Mouse (Mus musculus) adrenal gland, postnatal 10 days (tissue): ENCODE data around the gene Cnot8. TPM values are rescaled to one million over a fixed set of nuclear protein-coding genes. Genes with fewer than 3 reads are reported as not detected.

Source experiments
- DNase-seq: peaks from one replicate; pipeline ENCODE4 v3.0.0; 2021; ENCODE audit warnings: mixed read lengths
- total RNA-seq, 2 experiments: library from RNA; stranded (reverse); gene quantifications; 2 replicates each; pipeline ENCODE4 v1.2.3; 2021

Cnot8 gene
- total RNA-seq, 2 experiments from 2014 or later: 42.9 to 49.3 TPM

DNA sequence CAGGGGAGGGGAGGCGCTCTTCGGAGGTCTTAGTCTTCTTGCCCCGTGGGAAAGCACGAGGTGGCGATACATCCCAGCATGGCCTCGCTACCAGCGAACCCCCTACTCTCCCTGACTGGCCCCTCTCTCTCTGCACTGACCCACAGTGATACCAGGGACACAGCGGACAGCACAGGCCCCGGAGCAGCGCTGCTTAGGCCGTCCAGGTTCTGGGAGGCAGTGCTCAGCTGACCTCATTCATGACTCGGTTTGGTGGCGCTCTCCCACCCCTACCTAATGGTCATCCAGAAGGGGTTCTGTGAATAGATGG, 654 bp upstream of the Cnot8 start:
- no peak for DNase-seq

DNA sequence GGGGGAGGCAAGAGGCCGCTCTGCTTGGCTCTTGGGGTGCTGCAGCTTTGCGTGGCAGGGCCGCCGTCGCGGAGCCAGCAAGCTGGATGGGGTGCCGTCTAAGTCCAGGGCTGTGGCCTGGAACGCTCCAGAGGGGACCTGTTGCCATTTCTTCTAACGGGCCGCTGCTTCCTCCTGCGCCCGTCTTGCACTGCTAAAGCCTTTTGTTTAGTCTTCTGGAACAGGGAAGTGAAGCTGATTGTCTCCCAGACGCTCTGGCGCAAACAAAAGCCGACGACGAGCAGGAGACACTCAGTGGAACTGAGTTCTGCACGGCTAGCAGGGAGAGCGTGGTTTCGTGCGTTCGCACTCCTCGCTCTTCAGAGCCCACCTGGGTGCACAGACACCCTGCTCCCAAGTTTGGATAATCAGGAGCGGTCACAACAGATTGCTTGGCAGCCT, 418 bp downstream of the Cnot8 start:
- no peak for DNase-seq

DNA sequence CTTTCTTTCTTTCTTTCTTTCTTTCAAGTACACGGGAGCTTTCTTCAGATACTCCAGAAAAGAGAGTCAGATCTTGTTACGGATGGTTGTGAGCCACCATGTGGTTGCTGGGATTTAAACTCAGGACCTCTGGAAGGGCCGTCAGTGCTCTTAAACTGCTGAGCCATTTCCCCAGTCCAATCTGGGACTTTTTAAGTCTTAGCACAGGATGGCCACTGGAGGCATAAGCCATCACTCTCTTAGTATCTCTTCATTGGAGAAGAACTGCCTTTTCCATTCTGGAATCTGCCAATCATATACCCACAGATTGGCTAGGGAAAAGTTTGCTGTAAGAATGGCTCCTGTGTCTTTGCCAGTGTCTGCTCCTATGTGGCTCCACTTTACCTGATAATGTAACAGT, 3.1 kb downstream of the Cnot8 start:
- no peak for DNase-seq

DNA sequence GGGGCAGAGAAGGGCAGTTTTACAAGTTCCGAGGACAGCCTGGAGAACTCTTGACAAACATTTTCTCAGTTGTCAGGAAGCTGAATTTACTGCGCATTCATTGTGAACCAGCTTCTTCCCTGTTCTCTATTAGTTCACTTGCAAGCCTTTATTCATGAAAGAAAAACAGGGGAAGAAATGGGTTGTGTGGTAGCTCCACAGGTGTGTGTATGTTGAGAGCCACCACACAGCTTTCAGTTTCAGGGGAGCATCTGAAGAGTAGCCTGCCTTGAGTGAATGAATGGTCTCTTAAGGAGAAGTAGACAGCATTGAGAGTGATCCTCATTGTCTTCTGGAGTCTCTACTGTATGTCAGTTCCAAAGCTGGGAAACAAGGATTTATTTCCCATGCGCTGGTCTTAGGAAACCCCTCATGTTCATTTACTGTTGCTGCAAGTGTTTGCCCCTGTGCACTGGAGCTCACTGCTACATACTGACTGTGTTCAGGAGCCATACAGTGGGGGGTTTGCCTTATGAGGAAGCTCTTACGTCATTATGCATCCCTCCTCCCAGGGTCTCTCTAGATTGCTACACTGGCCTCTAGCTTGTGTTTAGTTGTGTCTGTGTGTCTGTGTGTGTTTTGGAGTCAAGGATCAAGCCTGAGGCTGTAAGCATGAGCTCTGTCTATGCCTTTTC, 3.8 kb downstream of the Cnot8 start:
- DNase-seq: no peak

DNA sequence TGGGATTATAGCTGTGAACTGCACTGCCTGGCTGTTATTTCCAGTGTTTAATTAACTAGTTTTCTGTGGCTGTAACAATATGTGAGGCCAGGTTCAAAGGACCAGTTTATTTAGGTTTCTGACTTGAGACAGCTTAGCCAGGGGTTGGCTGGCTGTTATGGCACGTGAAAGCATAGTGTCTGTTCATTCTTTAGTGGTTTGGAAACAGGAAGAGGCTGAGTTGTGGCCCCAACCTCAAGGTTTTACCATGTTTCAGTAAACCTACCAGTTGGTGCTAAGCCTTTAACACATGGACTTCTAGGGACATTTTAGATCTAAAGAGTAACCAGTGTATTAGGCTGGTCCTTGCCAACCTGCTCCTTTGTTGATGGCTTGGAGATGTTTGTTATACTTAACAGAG, 12.6 kb downstream of the Cnot8 start:
- DNase-seq: no peak

DNA sequence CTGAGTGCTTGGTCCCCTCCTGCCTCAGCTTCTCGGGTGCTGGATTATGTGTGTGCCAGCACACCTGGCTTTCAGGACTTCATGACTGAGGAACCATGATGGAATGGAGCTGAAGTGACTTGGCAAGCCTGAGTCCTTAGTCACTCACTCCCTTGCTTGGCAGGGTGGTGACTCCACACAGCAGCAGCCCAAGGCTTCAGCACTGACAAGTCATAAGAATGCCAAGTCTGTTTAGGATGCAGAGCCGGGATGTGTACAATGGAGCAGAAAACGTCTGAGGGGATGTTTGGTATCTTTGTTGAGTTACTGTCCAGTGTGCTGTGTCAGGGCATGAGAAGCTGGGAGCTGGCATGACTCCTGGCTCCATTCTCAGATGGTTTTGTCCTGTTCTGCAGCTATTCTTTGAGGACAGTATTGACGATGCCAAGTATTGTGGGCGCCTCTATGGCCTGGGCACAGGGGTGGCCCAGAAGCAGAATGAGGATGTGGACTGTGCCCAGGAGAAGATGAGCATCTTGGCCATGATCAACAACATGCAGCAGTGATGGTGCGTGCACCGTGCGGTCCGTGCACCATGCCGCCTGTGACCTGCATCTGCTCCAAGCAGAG, 13.2 kb downstream of the Cnot8 start:
- no peak for DNase-seq

DNA sequence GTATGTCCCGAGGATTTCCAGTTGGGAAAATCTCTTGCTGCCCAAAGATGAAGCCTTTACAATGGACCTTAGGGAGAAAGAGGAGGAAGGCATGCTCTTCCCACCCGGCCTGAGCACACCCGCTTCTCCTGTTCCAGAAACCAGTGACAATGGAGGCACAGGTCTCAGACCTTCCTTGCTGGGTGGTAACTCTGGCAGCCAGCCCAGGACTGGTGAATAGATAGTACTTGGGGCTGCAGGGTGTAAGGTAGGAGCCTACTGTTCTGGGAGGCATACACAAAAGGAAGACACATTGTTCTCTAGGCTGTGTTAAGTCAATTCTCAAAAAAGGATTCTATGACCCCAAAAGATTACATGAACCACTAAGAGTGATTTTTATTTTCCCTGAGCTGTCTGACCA, 16.7 kb downstream of the Cnot8 start:
- DNase-seq: no peak

DNA sequence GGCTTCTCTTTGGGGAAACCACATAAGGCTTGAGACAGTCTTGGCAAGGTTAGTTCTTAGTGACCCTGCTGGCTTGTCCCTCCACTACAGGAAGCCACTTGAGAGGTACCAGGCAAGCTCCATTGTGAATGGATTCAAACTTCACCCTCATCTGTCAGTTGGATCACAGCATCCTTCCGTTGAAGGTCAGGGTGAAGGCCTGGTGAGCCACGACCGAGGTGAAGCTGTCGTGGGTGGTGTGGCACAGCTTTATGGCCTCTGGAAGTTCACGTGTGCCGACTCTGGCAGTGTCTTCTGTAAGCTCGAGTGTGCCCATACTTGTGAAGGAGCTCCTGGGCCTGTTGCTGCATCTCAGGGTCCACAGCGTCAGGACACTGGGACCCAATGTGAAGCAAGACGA, 17.4 kb downstream of the Cnot8 start:
- no peak for DNase-seq

DNA sequence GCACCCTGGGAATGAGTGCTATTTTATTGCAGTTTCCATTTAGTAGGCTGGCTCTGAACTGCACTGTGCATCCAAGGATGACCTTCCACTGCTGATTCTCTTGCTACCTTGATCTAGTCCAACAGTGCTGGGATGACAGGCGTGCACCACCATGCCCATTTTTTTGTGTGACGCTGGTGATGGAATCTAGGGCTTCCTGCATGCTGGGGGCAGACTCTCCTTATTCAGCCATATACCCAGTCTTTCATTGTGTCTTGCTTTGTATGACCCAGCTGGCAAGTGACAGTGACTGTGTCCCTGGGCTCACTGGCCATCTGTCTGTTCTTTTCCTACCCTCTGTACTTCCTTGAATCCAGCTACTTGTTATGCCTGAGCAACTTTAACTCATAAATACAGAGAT, 19.8 kb downstream of the Cnot8 start:
- no peak for DNase-seq

DNA sequence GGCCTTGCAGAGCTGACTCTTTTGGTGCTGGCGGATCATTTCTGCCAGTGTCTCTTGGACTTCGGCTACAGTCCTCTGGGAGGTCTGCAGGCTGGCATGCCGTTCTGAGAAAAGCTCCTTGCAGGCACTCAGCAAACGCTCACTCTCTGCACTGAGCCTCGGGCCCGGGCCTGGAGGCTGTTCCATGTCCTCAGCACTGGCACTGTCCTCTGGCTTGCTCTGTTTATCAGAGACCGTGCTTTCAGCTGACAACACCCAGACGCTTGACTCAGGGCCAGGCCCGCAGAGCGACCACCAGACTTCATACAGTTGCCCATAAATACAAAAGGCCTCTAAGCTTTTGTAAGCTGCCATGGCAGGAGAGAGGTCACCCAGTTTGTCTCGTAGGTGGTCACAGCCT, 21.1 kb downstream of the Cnot8 start:
- DNase-seq: peak; percentile 40

DNA sequence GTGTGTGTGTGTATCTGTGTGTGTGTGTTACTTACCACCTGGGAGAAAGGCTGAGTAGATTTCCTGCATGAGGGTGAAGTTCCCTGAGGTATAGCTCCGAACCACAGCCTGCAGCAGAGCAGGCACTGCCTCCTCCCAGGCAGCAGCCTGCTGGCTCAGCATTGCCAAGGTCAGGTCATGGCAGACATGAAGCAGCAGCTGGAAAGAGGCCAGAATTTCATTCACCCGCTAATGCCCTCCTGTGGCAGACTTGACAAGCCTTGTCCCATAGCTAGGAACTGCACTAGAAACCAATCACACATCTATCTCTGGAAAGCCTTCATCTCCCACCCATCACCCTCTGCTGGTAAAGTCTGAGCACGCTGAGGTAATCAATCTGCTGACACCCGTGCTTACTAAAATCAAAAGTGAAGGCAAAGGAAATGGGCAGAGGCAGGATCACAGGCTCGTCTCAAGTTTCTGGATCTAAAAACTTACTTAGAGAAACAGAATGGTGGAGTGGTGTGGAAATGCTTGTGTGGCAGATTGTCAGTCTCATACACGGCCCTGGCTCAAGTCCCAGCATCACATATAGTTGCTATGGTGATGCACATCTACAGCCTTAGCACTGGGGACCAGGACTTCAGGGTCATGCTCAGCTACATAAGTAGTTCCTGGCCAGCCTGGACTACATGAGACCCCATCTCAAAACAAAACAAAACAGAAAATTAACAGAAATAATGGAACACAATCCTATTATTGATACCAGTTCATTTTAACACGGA, 22.6 kb downstream of the Cnot8 start:
- peak; percentile 90 for DNase-seq

DNA sequence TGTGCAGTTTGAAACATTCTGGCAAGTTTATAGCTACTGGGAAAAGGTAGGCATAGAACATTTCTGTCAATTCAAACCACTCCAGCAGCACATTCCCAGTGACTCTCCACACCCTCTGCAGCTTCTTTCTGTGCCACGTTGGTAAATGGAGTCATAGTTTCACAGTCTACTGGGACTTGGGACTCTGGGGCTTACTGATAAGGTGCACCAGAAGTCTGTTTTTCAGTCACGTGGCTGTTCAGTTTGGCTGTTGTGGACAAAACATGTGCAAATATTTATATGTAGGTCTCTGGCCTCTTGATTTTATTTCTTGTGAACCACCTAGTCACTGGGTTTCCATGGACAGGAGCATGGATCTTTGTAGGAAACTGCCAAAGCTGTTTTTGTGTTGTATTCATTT, 23.6 kb downstream of the Cnot8 start:
- no peak for DNase-seq

DNA sequence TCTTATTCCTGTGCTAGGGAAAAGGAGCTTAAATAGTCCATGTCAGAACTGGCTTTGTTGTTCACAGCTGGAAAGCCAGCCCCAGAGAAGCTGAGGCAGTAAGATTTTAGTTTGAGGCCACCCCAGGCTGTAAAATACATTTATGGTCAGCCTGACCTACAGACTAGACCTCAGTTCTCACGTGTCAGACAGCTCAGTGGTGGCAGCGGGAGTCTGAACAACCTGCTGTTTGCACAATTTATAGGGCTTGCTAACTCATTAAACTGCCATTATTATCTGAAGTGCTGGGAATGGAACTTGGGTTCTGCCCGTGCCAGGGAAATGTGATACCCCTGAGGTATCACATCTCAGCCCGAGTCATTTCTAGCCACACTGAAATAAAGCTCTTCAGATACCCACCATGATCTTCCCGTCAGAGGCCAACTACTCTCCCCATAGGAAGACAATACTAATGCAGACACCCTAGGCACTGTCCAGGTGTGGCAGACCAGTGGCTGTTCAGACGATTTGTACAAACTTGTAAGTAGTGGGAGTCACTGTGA, 25.4 kb downstream of the Cnot8 start:
- DNase-seq: no peak

DNA sequence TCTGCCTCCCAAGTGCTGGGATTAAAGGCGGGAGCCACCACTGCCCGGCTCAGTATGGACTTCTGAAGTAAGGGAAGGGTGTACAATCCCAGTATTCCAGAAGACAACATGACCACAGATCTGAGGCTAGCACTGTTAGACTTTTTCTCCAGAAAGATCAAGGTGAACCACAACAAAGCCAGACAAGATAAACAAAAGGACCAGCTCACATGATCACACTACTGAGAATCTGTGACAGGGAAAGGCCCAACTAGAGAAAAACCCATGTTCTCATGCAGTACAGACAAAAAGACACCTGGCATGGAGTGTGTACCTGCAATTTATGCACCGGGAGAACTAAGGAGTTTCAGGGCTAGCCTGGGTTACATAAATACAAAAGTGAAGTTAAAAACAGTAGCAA, 28.1 kb downstream of the Cnot8 start:
- DNase-seq: no peak

DNA sequence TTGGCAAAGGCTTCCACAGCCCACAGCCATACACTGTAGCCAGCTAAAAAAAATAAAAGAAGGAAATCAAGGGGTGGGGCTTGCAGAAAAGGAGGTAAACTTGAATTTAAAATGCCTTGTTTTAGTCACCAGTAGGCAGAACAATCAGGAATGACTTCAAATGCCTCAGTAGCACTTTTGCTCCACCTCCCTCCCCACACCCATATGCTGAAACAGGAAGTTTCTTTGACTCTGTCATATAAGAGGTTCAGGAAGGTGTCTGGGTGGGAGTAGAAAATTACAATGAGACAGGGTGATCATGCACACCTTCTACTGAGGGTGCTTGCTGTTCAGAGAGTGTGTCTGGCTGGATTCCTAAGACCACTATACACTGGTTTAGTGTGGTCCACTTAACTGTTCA, 30.9 kb downstream of the Cnot8 start:
- DNase-seq: no peak

DNA sequence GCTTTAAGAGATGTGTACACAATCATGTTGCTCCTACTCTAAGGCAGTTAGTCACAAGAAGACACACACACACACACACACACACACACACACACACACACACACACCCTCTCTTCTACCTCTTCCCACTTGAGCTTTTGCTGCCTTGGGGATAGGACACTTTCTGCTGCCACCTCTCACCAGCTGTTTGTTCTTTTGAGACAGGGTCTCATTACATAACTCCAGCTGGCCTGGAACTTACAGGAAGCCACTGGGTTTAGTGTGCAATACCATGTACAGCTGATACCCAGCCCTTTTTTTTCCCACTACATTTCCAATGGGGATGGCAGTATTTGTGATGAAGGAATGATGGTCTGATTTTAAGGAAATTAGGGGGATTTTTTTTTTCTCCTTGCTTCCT, 31.3 kb downstream of the Cnot8 start:
- DNase-seq: no peak

DNA sequence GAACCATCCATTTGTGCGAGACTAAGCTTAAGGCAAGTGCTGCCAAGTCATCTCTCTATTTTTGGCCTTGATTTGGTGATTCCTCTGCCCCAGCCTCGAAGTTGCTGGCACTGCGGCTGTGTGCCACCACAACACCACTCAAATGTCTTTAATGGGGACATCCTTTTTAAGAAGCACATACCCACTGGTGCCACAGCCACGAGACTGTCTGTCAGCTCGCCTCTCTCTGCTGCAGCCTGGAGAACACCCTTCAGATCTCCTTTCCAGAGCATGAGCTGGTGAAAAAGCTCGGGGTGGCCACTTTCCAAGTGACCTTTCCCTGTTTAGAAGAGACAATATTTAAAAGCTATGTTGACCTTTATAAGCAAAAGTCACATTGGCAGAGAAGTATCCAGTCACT, 32.7 kb downstream of the Cnot8 start:
- DNase-seq: peak; percentile 36

DNA sequence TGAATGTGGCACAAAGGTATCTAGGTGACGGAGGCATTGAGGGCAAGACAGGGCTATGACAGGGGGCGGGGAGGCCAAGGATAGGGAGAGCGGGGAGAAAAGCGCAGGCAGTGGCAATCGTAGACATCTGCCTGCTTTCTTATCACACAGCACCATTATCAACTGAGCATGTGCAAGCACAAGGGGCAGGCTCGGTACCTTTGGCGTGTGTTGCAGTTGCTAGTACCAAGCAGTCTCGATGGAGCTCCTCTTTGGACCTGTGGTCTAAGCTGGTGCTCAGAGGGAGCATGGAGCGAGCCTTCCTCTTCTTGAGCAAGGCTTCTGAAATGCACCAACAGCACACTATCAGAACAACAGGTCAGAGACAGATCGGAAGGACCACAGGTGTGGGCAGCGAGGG, 34.9 kb downstream of the Cnot8 start:
- DNase-seq: no peak

DNA sequence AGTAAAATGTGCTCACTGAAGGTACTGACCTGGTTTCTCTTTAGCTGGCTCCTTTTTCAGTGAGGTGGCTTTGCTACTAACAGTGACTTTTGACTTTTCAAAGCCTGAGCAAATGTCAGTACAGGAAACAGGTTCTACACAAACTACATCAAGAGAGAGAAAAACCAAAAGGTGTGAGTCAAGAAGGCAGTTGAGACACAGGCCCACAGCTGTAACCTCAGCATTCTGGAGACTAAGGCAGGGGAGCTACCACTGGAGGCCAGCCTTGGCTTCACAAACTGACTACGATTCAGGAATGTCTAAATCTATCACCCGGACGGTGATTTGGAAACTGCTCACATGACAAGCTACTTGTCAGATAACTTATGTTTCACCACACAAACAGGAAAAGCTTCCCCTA, 35.5 kb downstream of the Cnot8 start:
- DNase-seq: no peak

DNA sequence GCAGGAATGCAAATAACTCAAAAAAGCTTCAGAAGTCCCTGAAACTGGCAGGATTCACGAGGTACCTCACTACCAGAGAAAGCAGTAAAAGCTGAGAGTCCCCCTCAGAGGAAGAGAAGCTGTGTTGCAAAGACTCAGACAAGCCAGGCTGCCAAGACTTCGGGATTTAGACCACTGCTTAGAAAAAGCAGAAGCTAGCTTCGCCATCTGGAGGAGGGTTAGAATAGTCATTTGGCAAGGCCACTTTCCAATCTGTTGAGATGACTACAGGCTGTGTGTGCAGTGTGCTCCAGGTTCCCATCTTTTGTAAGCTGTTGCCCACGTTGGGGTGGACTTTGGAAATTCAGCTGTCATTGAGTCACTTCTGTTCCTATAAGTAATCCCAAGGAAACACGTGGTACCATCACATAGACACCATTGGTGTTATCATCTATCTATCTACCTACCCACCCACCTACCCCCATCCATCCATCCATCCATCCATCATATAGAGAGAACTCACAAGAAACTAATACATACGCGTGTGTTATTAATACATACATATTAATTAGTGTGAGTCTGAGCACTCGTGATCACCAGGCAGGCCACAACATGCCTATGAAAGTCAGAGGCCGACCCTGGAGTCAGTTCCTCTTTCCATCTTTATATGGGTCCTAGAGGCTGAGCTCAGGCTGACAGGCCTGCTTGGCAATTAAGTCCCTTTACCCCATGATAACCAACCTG, 39.9 kb downstream of the Cnot8 start:
- DNase-seq: no peak

DNA sequence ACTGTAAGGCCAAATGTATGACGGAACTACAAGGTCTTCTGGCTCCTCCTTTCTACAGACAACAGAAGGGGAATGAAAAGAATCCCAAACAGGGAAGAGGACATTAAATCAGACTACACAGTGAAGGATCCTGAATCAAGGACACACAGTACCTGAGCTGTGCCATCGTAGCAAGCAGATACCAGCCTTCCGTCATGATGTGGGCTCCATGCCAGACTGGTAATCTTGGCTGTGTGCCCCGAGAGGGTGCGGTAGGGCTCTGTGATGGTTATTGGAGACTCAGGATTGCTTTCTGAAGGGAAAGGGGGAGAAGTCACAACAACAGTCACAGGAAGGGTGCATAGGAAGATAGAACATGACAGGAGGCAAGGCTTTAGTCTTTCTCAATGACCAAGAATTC, 42.3 kb downstream of the Cnot8 start:
- DNase-seq: peak; percentile 81

DNA sequence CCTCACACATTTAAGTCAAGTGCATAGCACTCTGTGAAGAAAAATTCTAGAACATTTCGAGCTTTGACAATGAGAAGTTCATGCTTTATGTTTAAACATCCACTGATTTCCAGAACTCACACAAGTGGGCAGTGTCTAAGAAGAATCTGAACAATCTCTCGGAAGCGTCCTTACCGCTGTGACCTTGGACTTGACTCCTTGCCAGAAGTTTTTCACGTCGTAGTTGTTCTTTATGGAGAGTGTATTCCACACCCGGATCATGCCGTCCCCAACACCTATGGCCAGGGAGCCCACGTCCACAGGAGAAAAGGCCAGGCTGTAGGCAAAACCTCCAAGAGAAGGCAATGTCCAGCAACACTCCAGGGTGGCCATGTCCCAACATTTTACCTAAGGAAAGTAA, 51.5 kb downstream of the Cnot8 start:
- no peak for DNase-seq

DNA sequence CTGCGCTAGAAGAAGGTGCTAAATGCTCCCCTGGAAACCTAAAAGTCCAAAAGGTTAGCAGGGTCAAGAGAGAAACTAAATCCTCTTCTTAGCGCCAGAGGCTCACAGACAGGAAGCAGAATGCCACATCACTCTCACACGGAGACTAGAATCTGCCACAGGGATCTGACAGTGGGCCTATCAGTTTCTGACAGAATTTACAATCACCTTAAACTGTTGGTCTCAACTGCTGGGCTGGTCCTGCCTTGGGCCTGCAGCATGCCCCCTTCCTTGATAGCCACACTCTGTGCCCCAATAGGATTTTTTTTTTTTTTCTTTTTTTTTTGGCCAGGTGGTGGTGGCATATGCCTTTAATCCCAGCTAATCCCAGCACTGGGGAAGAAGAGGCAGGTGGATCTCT, 52.9 kb downstream of the Cnot8 start:
- no peak for DNase-seq
